Mouse (Mus musculus): ENCODE measurements around the gene P2rx4. TPM values are rescaled to one million over a fixed set of nuclear protein-coding genes. Genes with fewer than 3 reads are reported as not detected.
A peak's percentile ranks its signal among the peaks of the same experiment; 100 is the strongest.

P2rx4 gene
- total RNA-seq, 2 experiments from 2014 or later: 36.2 to 41.3 TPM

DNA sequence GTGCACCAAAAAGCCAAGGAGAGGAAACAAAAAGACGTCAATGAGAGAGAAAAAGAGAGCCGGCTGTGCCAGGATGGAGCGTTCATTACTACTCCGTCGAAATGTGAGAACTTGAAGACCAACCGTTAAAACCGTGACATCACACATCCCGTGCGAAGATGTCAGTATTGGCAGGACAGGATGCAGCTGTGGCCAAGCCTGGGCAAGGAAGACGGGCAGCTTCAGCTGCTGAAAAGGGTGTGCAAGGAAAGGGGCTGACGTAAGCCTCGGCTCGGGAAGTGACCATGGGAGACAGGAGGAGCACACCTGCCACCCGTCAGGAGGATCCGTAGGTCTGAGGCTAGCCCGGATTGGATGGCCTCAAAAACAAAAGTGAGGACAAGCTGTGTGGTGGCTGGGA lies 47.1 kb downstream of the P2rx4 start:
- no peak for DNase-seq (ENCODE audit: low spot score in 2 of 2)

GRCm38 (mm10) chr5:122755620-122756019 lies 48.3 kb downstream of the P2rx4 start:
- DNase-seq (ENCODE audit: low spot score in 2 of 2): no peak

GRCm38 (mm10) chr5:122756144-122756543 lies 48.8 kb downstream of the P2rx4 start:
- no peak for DNase-seq (ENCODE audit: low spot score in 2 of 2)

- peak; percentile 51 to 56 for DNase-seq (ENCODE audit: low spot score in 2 of 2)
Observed at GRCm38 (mm10) chr5:122756680-122757079, 49.3 kb downstream of the P2rx4 start.

DNA sequence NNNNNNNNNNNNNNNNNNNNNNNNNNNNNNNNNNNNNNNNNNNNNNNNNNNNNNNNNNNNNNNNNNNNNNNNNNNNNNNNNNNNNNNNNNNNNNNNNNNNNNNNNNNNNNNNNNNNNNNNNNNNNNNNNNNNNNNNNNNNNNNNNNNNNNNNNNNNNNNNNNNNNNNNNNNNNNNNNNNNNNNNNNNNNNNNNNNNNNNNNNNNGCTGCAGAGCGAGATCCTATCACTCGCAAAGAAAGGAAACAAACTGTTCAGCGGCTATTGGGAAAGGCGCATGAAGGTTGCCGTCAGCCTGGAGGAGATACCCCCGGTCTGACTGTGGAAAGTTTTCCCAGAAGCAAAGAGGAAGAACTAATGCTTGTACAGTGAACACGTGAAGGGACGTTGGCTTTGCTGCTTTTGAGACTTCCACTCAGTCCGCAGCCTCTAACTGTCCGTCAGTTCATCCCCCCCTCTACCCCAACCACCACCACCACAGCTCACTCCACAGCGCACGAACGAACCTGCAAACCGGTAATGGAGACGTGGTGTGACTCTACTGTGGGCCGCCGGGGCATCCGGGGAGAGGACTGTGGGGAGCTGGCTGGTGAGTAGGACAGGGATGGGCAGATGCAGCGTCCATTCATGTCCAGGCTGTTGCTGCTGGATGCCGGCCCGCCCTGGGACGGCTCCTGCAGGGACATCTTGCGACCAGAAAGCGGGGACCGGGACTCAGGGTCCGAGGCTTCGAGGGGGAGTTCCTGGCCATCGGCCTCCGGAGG lies 56.1 kb downstream of the P2rx4 start:
- no peak for DNase-seq (ENCODE audit: low spot score in 2 of 2)

DNA sequence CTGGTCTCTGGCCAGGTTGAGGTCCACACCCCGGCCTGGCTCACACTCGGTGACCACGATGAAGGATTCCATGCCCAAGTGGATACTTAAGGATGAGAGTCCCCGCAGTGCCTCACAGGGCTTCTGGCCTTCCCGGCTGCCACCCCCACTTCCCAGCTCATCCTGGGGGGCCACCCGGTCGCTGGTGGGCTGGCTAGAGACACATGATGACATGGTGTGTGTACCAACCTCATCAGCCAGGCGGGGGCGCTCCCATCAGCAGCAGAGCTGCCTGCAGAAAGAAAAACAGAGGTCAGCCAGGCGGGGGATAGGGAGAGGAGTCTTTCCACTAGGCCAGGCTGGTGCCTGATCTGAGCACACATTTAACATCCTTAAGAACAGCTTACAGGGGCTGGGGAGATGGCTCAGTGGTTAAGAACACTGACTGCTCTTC lies 56.7 kb downstream of the P2rx4 start:
- no peak for DNase-seq (ENCODE audit: low spot score in 2 of 2)

DNA sequence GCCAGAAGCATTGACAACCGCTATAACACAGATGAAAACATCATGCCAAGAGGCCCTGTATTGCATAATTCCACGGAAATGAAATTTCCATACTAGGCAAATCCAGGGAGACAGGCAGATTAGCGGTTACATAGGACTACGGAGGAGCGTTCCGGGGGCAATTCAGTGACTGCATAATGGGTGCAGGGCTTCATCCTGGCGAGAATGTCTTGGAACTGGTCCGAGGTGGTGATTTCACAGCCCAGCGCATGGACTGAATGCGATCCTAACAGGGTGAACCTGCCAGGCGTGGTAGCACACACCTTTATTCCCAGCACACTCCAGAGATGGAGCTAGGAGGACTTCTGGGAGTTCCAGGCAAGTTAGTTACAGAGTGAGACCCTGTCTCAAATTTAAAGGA lies 59.9 kb downstream of the P2rx4 start:
- DNase-seq (ENCODE audit: low spot score in 2 of 2): no peak

DNA sequence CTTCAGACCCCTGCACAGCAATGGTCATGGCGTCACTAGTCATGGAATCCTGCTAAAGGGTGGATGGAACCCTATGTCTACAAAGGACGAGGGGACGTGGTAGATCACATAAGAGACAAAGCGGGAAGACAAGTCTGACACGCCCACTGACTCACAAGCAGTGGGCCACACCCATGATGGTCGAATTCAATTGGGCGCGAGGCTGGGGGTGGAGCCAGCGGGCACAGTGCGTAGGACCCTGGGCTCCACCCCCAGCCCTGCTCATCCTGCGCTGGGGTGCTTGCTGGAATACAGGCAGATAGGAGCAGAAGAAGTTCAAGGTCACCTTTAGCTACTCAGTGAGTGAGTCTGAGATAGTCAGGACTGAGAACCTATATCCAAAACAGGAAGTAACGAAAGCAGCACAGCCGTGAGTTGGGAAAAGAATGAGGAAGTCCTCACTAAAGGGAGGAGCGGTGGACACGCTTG lies 61.8 kb downstream of the P2rx4 start:
- DNase-seq (ENCODE audit: low spot score in 2 of 2): no peak

GRCm38 (mm10) chr5:122770304-122770703 lies 63.0 kb downstream of the P2rx4 start:
- peak; percentile 30 to 43 for DNase-seq (ENCODE audit: low spot score in 2 of 2)

GRCm38 (mm10) chr5:122770806-122771261 lies 63.5 kb downstream of the P2rx4 start:
- DNase-seq (ENCODE audit: low spot score in 2 of 2): peak; percentile 54 to 70

DNA sequence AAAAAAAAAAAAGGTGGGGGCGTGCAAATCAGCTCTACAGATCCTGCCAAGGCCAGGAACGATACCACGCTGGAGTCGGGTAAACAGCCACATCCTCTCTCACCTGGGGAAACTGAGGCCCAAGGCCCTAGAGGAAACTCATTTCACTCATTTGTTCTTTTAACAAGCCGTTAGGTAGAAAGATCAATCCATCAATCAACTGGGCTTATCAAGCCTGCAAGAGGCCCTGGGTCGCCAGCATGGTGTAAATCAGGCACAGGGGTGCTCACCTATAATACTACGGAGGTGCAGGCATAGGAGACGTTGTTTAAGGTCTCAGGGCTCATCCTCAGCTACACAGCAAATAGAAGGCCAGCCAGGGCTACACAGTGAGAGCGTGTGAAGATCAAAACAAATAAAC lies 64.1 kb downstream of the P2rx4 start:
- no peak for DNase-seq (ENCODE audit: low spot score in 2 of 2)

- DNase-seq (ENCODE audit: low spot score in 2 of 2): no peak
Observed at GRCm38 (mm10) chr5:122773756-122774155, 66.4 kb downstream of the P2rx4 start.

DNA sequence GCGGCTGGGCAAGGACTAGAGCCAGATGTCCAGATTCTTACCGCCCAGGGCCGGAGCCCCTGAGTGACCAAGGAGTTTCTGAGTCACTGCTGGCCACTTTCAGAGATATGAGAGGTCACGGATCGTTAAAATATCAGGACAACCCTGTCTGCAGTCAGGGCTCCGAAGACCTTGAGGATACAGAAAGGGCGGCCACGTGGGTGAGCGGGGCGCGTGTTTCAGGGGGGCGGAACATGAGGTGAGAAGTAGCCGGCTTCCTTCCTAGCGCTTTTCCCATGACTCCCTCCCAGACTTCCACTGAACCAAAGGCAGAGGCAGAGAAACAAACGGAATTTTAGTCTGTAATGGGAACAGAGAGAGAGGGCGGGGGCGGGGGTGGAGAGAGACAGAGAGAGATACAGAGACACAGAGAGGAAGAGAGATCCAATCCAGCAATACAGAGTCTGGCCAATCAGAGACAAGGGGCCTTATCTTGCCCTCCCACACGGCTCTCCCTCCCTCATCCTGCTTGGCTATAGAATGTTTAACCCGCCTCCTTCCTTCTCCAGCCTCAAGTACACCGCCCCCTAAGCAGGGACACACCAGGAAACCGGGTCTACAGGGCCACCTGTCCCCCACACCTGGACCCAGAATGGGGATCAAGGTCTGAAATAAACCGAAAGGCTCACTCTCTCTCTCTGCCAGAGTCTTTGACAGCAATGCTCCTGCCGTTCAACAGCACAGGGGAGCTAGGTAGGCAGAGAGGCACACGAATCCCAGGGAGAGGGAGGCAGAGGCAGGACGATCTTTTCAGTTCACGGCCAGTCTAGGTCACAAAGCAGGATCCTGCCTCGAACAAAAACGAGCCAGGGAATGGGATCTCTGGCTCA lies 67.6 kb downstream of the P2rx4 start:
- DNase-seq (ENCODE audit: low spot score in 2 of 2): peak; percentile 58 to 60

DNA sequence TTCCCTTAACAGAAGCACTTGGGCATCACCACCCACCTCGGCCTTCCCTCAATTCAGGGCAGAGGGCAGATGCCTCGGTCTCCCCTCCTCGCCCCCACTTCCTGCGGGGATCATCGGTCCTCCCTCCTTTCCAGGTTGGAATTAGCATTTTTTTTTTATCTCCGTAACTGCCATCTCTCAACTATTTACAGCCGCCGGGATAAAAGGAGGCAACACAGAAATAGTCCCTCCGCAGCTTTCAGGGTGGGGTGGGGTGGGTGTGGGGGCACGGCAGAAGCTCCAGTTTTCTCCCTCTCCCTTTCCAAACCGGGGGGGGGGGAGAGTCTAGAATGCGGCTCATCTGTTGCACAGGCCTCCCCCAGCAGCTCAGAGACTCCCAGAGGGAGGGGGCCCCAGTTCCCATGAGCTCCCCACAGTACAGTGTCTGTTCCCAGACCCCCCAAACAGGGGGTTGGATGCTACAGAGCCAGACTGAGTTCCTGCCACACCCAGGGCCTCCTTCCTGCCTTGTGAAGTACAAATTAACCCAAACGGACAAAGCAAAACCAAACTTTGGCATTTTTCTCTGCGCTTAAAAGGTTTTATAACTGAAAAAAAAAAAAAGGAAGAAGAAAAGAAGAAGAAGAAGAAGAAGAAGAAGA lies 68.4 kb downstream of the P2rx4 start:
- DNase-seq (ENCODE audit: low spot score in 2 of 2): no peak

DNA sequence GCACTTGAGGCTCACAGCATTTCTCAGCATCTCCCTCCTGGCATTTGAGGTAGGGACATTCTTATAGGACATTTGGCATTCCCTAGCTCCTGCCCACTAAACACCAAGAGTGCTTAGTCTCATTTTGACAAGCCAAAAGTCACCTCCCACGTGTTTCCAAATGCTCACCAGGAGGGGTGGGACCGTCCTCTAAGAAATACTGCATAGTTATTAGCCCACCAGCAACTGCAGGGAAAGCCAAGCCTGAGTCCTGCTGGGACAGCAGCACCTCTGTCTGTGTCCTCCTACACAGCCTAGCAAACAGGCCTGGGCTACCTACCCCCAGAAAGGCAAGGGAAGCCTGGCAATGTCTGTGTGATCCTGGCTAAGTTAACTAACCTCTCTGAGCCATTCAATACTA lies 70.0 kb downstream of the P2rx4 start:
- DNase-seq (ENCODE audit: low spot score in 2 of 2): no peak

DNA sequence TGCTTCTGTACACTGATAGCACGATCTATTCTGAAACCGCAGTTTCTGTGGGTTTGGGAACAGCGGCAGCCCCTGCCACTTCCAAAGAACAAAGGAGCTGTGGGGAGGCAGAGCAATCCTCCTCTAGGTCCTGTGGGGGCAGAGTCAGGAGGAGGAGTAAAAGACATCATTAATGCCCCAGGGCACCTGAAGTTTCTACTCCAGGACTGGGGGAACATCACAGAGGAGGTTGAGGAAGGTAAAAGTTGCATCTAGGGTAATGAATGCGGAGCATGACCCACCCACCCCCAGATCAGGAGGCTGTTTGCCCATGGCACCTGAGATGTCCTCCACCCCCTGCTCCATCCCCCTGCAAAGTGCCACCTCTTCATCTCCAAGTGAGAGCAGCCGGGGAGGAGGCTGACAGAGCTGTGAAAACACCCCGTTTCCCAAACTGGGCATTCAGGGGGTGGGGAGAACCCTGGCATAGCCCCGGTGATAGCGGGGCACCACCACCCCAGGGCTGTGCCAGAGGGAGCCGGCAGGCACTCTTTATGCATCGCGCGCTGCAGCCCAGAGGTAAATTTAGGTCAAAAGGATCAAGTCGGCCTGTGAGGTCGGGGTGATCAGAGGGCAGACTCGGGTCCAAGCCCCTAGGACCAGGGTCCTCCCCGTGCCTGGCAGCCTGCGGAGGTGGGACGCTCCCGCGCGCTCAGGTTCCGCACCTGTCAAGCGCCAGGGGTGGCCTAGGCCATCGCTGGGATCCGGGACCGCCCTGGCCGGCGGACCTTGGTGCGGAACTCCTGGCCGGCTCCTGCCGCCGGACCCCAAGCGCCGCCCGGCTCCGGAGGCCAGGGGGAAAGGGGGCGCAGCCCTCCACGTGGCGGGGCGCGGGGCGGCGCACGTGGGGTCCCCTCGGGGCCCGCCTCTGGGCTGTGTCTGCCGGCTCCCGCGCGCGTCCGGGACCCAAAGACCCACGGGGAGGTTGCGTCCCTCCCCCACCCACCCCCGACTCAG lies 71.2 kb downstream of the P2rx4 start:
- peak in 1 of 2 experiments; percentile 36 for DNase-seq (ENCODE audit: low spot score in 2 of 2)
